Mouse (Mus musculus): ENCODE data around the gene Zc3h6. TPM values are rescaled to one million over a fixed set of nuclear protein-coding genes. Genes with fewer than 3 reads are reported as not detected.
A peak's percentile ranks its signal among the peaks of the same experiment; 100 is the strongest.

Gene Zc3h6
- polyA plus RNA-seq, 1 experiment from 2014 or later: 2.3 TPM

- no peaks in the 10 kb centered on the region for H3K4me1 ChIP-seq (replicated peaks; ENCODE audit: control insufficient read depth, insufficient read depth, low read length)
- H3K27ac ChIP-seq (ENCODE audit: low read depth, low read length): no peak overlapping the region
- H3K9ac ChIP-seq (ENCODE audit: low read depth, low read length): no peak overlapping the region
- no peaks in the 10 kb centered on the region for H3K36me3 ChIP-seq (ENCODE audit: control insufficient read depth, insufficient read depth)
- peak overlapping the region; percentile 33 for H3K4me3 ChIP-seq (ENCODE audit: low read depth, low read length)
- TF ChIP-seq CTCF (IDR thresholded peaks at IDR 0.05; ENCODE audit: low read depth): no peak
- H3K9me3 ChIP-seq (ENCODE audit: control insufficient read depth): no peaks in the 10 kb centered on the region
- WGBS: 3% methylated on average over 62 of the region's 62 CpGs
- ATAC-seq: peak; percentile 22; the same call in 1 of the 2 replicates
- H3K27me3 ChIP-seq (replicated peaks; ENCODE audit: control insufficient read depth, insufficient read depth, low read length): peaks cover 37% of the 10 kb centered on the region
- peak overlapping the region; percentile 71 for H3K4me2 ChIP-seq (replicated peaks; ENCODE audit: low read depth)
These were observed 71.9 kb downstream of the Zc3h6 start for GRCm38 (mm10) chr2:129038937-129039631.

- 29% methylated on average over 6 of the region's 6 CpGs for whole genome bisulfite sequencing
- H3K27me3 ChIP-seq (replicated peaks; ENCODE audit: control insufficient read depth, insufficient read depth, low read length): peaks cover 37% of the 10 kb centered on the region
- H3K4me2 ChIP-seq (replicated peaks; ENCODE audit: low read depth): no peak overlapping the region
- H3K27ac ChIP-seq (ENCODE audit: low read depth, low read length): no peak overlapping the region
- no peaks in the 10 kb centered on the region for H3K4me1 ChIP-seq (replicated peaks; ENCODE audit: control insufficient read depth, insufficient read depth, low read length)
- H3K36me3 ChIP-seq (ENCODE audit: control insufficient read depth, insufficient read depth): no peaks in the 10 kb centered on the region
- ATAC-seq: no peak
- peak; percentile 53 for TF ChIP-seq CTCF (IDR thresholded peaks at IDR 0.05; ENCODE audit: low read depth)
- H3K9me3 ChIP-seq (ENCODE audit: control insufficient read depth): no peaks in the 10 kb centered on the region
- no peak overlapping the region for H3K9ac ChIP-seq (ENCODE audit: low read depth, low read length)
- no peak overlapping the region for H3K4me3 ChIP-seq (ENCODE audit: low read depth, low read length)
These were observed 73.4 kb downstream of the Zc3h6 start for GRCm38 (mm10) chr2:129040567-129040966.

GRCm38 (mm10) chr2:129046172-129046845, 79.1 kb downstream of the Zc3h6 start:
- Histone ChIP-seq H3K4me1 (replicated peaks; ENCODE audit: control insufficient read depth, insufficient read depth, low read length) (no peaks in the 10 kb centered on the region; the same call in 1 of the 2 replicates), H3K4me3 (ENCODE audit: low read depth, low read length) (no peak overlapping the region), H3K27ac (ENCODE audit: low read depth, low read length) (no peak overlapping the region), H3K9me3 (ENCODE audit: control insufficient read depth) (no peaks in the 10 kb centered on the region), H3K4me2 (replicated peaks; ENCODE audit: low read depth) (no peak overlapping the region), H3K36me3 (ENCODE audit: control insufficient read depth, insufficient read depth) (no peaks in the 10 kb centered on the region), H3K27me3 (replicated peaks; ENCODE audit: control insufficient read depth, insufficient read depth, low read length) (no peaks in the 10 kb centered on the region), H3K9ac (ENCODE audit: low read depth, low read length) (no peak overlapping the region)
- no peak for ATAC-seq
- no peak for TF ChIP-seq CTCF (IDR thresholded peaks at IDR 0.05; ENCODE audit: low read depth)
- WGBS: 45% methylated on average over 6 of the region's 6 CpGs

GRCm38 (mm10) chr2:129046846-129047196, 79.6 kb downstream of the Zc3h6 start:
- Histone ChIP-seq H3K9ac (ENCODE audit: low read depth, low read length) (no peak overlapping the region), H3K4me2 (replicated peaks; ENCODE audit: low read depth) (no peak overlapping the region), H3K9me3 (ENCODE audit: control insufficient read depth) (no peaks in the 10 kb centered on the region), H3K4me1 (replicated peaks; ENCODE audit: control insufficient read depth, insufficient read depth, low read length) (no peaks in the 10 kb centered on the region; the same call in 1 of the 2 replicates), H3K4me3 (ENCODE audit: low read depth, low read length) (no peak overlapping the region), H3K36me3 (ENCODE audit: control insufficient read depth, insufficient read depth) (no peaks in the 10 kb centered on the region), H3K27me3 (replicated peaks; ENCODE audit: control insufficient read depth, insufficient read depth, low read length) (no peaks in the 10 kb centered on the region), H3K27ac (ENCODE audit: low read depth, low read length) (no peak overlapping the region)
- TF ChIP-seq CTCF (IDR thresholded peaks at IDR 0.05; ENCODE audit: low read depth): no peak
- ATAC-seq: no peak
- 60% methylated on average over 4 of the region's 4 CpGs for WGBS

GRCm38 (mm10) chr2:129047811-129048210, 80.6 kb downstream of the Zc3h6 start, which contains the start of gene Vinac1:
Gene Vinac1 (minus strand): TSS chr2:129048172.
- ATAC-seq: no peak
- WGBS: 81% methylated on average over 8 of the region's 8 CpGs
- Histone ChIP-seq H3K4me3 (ENCODE audit: low read depth, low read length) (no peak within 1 kb of the TSS), H3K27ac (ENCODE audit: low read depth, low read length) (no peak within 1 kb of the TSS), H3K4me2 (replicated peaks; ENCODE audit: low read depth) (no peak within 1 kb of the TSS), H3K4me1 (replicated peaks; ENCODE audit: control insufficient read depth, insufficient read depth, low read length) (no peaks in the 10 kb centered on the region; the same call in 1 of the 2 replicates), H3K27me3 (replicated peaks; ENCODE audit: control insufficient read depth, insufficient read depth, low read length) (no peaks in the 10 kb centered on the region), H3K36me3 (ENCODE audit: control insufficient read depth, insufficient read depth) (no peaks in the 10 kb centered on the region), H3K9ac (ENCODE audit: low read depth, low read length) (no peak within 1 kb of the TSS), H3K9me3 (ENCODE audit: control insufficient read depth) (no peaks in the 10 kb centered on the region)
- no peak for TF ChIP-seq CTCF (IDR thresholded peaks at IDR 0.05; ENCODE audit: low read depth)

GRCm38 (mm10) chr2:129052451-129052983, 85.3 kb downstream of the Zc3h6 start:
- Histone ChIP-seq H3K36me3 (ENCODE audit: control insufficient read depth, insufficient read depth) (no peaks in the 10 kb centered on the region), H3K4me3 (ENCODE audit: low read depth, low read length) (no peak overlapping the region), H3K4me2 (replicated peaks; ENCODE audit: low read depth) (no peak overlapping the region), H3K9ac (ENCODE audit: low read depth, low read length) (no peak overlapping the region), H3K4me1 (replicated peaks; ENCODE audit: control insufficient read depth, insufficient read depth, low read length) (no peaks in the 10 kb centered on the region), H3K27me3 (replicated peaks; ENCODE audit: control insufficient read depth, insufficient read depth, low read length) (no peaks in the 10 kb centered on the region; the same call in 1 of the 2 replicates), H3K27ac (ENCODE audit: low read depth, low read length) (no peak overlapping the region), H3K9me3 (ENCODE audit: control insufficient read depth) (0 out of 2 replicates have a peak, but pooled peaks cover 4% of the 10 kb centered on the region)
- ATAC-seq: no peak
- WGBS: 48% methylated on average over 4 of the region's 4 CpGs
- no peak for TF ChIP-seq CTCF (IDR thresholded peaks at IDR 0.05; ENCODE audit: low read depth)
